ENCODE assay signal across 11 mouse cellular contexts in the genomic region with DNA sequence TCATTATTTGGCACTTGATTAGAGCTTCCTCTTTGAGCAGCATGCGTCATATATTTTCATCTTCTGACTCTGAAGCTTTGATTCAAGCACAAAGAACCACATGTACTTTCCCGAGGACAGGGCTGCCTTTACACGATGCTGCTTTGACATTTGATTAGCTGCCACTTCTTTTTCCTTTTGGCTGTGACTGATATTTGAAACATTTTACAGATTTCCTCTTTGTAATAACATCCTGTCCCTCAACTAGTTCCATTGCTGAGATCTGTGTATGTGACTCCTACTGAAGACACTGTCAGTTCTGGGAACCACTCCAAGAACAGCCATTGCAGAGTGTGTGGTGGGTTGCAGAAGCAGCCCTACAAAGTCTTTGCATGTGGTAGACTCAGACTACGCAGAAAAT.
DNase-seq lines count a peak whose midpoint lies in the region; ATAC-seq and TF ChIP-seq lines count a peak whose summit lies in the region.
"Had no signal": no experiment of that assay in that cellular context is flagged by ENCODE, and none has a peak within 500 bp of the region (broad histone marks: within the 10 kb centered on the region; RNA-seq: fewer than 3 reads in every experiment).

No protein-coding gene starts in this region.

- intact Hi-C loops in heart, postnatal 25 days (cut with DNase I), result no loop called here

- no peak for TF ChIP-seq POLR2A in brain, embryonic 14.5 days (IDR thresholded peaks at IDR 0.05; ENCODE audit: borderline replicate concordance, extremely low read depth, insufficient read depth, insufficient read length, poor library complexity, severe bottlenecking)

- WGBS in lung, embryonic 16.5 days, result 28% methylated on average over 4 of the region's 4 CpGs
- WGBS in hindbrain, embryonic 10.5 days, result 88% methylated on average over 4 of the region's 4 CpGs

- H3K27ac ChIP-seq in lung, embryonic 16.5 days (ENCODE audit: low read length), result no peak overlapping the region
- H3K27ac ChIP-seq in hindbrain, embryonic 10.5 days, result no peak overlapping the region

- DNase-seq in gastrocnemius, adult 18-20 months (ENCODE audit: low spot score), result peak; percentile 5
- DNase-seq in gastrocnemius, adult 8-10 months (ENCODE audit: low spot score in 2 of 2), result no peak
- DNase-seq in brain, embryonic 14.5 days (ENCODE audit: low read depth), result peak; percentile 74
- peak; percentile 0 for DNase-seq in heart, postnatal 25 days (ENCODE audit: low spot score)
- DNase-seq in B cell, adult 2 months, result no peak
- no peak for DNase-seq in thymus, postnatal 0 days (ENCODE audit: low spot score)
- DNase-seq in hindbrain, embryonic 10.5 days (ENCODE audit: low spot score), result no peak
- DNase-seq: adrenal gland, postnatal 36 days had no signal

- peak; percentile 99 for ATAC-seq in lung, embryonic 16.5 days (ENCODE audit: low read depth)
- ATAC-seq: intestine, embryonic 16.5 days had no signal

- no peak overlapping the region for H3K9ac ChIP-seq in lung, embryonic 16.5 days (ENCODE audit: low read length)

- no peaks in the 10 kb centered on the region for H3K4me1 ChIP-seq in lung, embryonic 16.5 days (replicated peaks; ENCODE audit: control insufficient read depth, insufficient read depth, low read length)
- no peaks in the 10 kb centered on the region for H3K4me1 ChIP-seq in hindbrain, embryonic 10.5 days (replicated peaks)
- H3K4me1 ChIP-seq: megakaryocyte, embryonic 14.5 days had no signal

- no peaks in the 10 kb centered on the region for H3K27me3 ChIP-seq in lung, embryonic 16.5 days (ENCODE audit: control insufficient read depth, insufficient read depth, low read depth, low read length)
- no peaks in the 10 kb centered on the region for H3K27me3 ChIP-seq in hindbrain, embryonic 10.5 days (ENCODE audit: insufficient read depth, poor library complexity, severe bottlenecking)
- H3K27me3 ChIP-seq: megakaryocyte, embryonic 14.5 days had no signal

- no peaks in the 10 kb centered on the region for H3K9me3 ChIP-seq in lung, embryonic 16.5 days (ENCODE audit: control insufficient read depth, low read length)
- H3K9me3 ChIP-seq in hindbrain, embryonic 10.5 days, result no peaks in the 10 kb centered on the region

- H3K4me2 ChIP-seq in lung, embryonic 16.5 days (ENCODE audit: low read depth, low read length), result no peak overlapping the region

- H3K36me3 ChIP-seq in lung, embryonic 16.5 days (ENCODE audit: control insufficient read depth, insufficient read depth, low read length), result no peaks in the 10 kb centered on the region
- H3K36me3 ChIP-seq in hindbrain, embryonic 10.5 days, result no peaks in the 10 kb centered on the region

- no peak overlapping the region for H3K4me3 ChIP-seq in lung, embryonic 16.5 days (ENCODE audit: low read length)
- no peak overlapping the region for H3K4me3 ChIP-seq in hindbrain, embryonic 10.5 days
- H3K4me3 ChIP-seq: megakaryocyte, embryonic 14.5 days had no signal

- no peak for TF ChIP-seq CTCF in brain, embryonic 14.5 days (IDR thresholded peaks at IDR 0.05; ENCODE audit: borderline replicate concordance, extremely low read depth, insufficient read depth, insufficient read length)

Comparison
In these comparisons a context has a peak if more than half of its experiments do, and no peak if none do; other contexts are left out.
1. DNase-seq: peak in gastrocnemius, adult 18-20 months (single experiment), brain, embryonic 14.5 days (single experiment) and heart, postnatal 25 days (single experiment); none in gastrocnemius, adult 8-10 months (0 of 2), B cell, adult 2 months (0 of 2), thymus, postnatal 0 days (single experiment) and hindbrain, embryonic 10.5 days (single experiment).